Mouse (Mus musculus): Measurements from ENCODE around the gene Inf2. TPM values are rescaled to one million over a fixed set of nuclear protein-coding genes. Genes with fewer than 3 reads are reported as not detected.
A peak's percentile ranks its signal among the peaks of the same experiment; 100 is the strongest.

Gene Inf2
- total RNA-seq, 2 experiments from 2014 or later: 131 to 151 TPM

- no peak overlapping the region for H3K4me3 ChIP-seq
- H3K27ac ChIP-seq: peak overlapping the region; percentile 79
- DNase-seq (ENCODE audit: extremely low spot score in 1 of 2, low spot score in 2 of 2): peak; percentile 87 to 97
- peak; percentile 100 for TF ChIP-seq CTCF (IDR thresholded peaks at IDR 0.05)
- intact Hi-C loops (cut with DNase I): loop anchor here (1.0 kb wide), 2 partner anchors 53 to 72 kb away; no protein-coding TSS in a partner anchor
These were observed 36.7 kb upstream of the Inf2 start for GRCm38 (mm10) chr12:112551861-112552375.

DNA sequence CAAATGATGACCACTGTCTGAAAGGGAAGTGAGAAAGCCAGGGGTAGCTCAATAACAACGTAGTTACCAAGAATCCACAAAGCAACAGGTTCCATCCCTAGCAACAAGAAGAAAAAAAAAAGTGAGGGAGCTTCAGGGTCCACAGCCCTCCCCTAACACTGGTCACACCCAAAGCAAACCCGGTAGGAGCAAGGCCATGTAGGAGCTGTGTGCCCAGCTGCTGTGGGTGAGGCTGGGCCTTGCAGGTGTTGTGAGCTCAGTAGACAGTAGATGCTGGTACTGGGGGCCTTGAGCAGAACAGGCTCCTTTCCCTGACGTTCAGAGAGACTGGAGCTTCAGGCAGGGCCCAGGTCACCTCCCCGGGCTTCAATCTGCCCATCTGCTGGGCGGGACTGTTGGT lies 36.1 kb upstream of the Inf2 start:
- Histone ChIP-seq H3K27ac (peak overlapping the region; percentile 48; the same call in 1 of the 2 replicates), H3K4me3 (no peak overlapping the region)
- no peak for TF ChIP-seq CTCF (IDR thresholded peaks at IDR 0.05)
- intact Hi-C loops (cut with DNase I): loop anchor here (1.0 kb wide), 2 partner anchors 53 to 72 kb away; no protein-coding TSS in a partner anchor
- DNase-seq (ENCODE audit: extremely low spot score in 1 of 2, low spot score in 2 of 2): no peak

- no peak overlapping the region for H3K27ac ChIP-seq
- DNase-seq (ENCODE audit: extremely low spot score in 1 of 2, low spot score in 2 of 2): no peak
- no peak overlapping the region for H3K4me3 ChIP-seq
- intact Hi-C loops (cut with DNase I): no loop called here
- TF ChIP-seq CTCF (IDR thresholded peaks at IDR 0.05): no peak
These were observed 33.7 kb upstream of the Inf2 start for GRCm38 (mm10) chr12:112554900-112555299.

GRCm38 (mm10) chr12:112556531-112557060 lies 32.0 kb upstream of the Inf2 start:
- DNase-seq (ENCODE audit: extremely low spot score in 1 of 2, low spot score in 2 of 2): no peak
- Histone ChIP-seq H3K4me3 (no peak overlapping the region), H3K27ac (no peak overlapping the region)
- TF ChIP-seq CTCF (IDR thresholded peaks at IDR 0.05): no peak
- intact Hi-C loops (cut with DNase I): no loop called here

DNA sequence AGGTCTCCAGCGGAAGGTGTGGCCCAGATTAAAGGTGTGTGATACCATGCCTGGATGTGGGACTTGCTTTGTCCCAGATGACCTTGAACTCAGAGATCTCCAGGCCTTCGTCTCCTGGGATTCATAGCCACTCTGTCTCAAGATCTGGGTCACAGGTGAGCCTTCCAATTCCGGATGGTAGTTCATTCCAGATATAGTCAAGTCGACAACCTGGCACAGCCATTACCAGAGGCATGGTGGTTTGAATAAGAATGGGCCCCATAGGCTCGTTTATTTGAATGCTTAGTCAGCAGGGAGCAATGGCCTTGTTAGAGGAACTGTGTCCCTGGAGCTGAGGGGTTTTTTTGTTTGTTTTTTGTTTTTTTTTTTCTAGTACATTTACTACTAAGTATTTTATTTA lies 31.4 kb upstream of the Inf2 start:
- intact Hi-C loops (cut with DNase I): no loop called here
- Histone ChIP-seq H3K27ac (no peak overlapping the region), H3K4me3 (no peak overlapping the region)
- DNase-seq (ENCODE audit: extremely low spot score in 1 of 2, low spot score in 2 of 2): no peak
- no peak for TF ChIP-seq CTCF (IDR thresholded peaks at IDR 0.05)

DNA sequence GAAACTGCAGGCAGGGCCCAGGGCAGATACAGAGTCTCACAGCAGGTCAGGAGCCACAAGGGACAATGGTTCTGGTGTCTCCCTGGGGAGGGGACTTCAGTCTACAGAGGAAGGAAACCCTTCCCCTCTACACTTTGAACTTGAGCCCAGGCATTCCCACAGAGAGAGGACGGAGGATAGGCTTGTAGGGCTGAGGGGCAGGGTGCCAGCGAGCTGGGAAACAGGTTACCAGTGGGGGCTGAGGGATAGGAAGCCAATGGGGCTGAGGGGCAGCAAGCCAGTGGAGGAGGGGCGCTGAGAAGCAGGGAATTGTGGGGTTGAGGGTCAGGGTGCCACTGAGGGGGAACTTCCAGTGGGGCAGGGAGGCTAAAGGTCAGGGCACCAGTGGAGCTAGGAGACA lies 29.4 kb upstream of the Inf2 start:
- no peak overlapping the region for H3K4me3 ChIP-seq
- intact Hi-C loops (cut with DNase I): no loop called here
- no peak for TF ChIP-seq CTCF (IDR thresholded peaks at IDR 0.05)
- no peak overlapping the region; the same call in 1 of the 2 replicates for H3K27ac ChIP-seq
- DNase-seq (ENCODE audit: extremely low spot score in 1 of 2, low spot score in 2 of 2): no peak

- intact Hi-C loops (cut with DNase I): no loop called here
- H3K4me3 ChIP-seq: no peak overlapping the region
- no peak overlapping the region; the same call in 1 of the 2 replicates for H3K27ac ChIP-seq
- no peak for DNase-seq (ENCODE audit: extremely low spot score in 1 of 2, low spot score in 2 of 2)
- no peak for TF ChIP-seq CTCF (IDR thresholded peaks at IDR 0.05)
These were observed 28.9 kb upstream of the Inf2 start for GRCm38 (mm10) chr12:112559671-112560070.

DNA sequence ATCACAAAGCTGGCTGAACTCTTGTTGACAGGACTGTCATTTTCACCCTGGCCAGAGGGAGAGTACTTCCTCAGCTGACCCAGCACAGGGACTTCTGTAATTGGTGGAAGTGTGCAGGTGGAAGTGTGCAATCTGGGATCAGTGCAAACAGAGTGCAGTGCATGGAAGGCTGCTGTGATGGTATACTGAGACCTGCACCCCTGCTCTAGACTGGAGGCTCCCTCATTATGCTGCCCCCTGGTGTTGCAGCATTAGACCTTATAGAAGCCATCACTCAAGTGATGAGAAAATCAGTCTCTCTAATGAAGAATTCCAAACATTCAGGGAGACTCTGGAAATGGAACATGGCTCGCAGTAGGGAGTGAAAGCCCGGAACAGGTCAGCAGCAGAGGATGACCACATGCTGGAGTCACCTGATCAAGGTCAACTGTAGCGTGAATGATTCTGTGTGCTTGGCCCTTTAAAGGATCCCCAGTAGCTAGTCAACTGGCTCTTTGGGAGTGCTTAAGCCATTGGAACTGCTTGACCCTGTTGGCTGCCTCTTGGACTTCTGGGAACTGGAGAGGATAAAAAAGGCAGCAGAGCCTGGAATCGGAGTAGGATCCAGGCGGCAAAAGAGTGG lies 28.3 kb upstream of the Inf2 start:
- peak; percentile 47 for TF ChIP-seq CTCF (IDR thresholded peaks at IDR 0.05)
- intact Hi-C loops (cut with DNase I): no loop called here
- no peak overlapping the region for H3K4me3 ChIP-seq
- H3K27ac ChIP-seq: no peak overlapping the region
- no peak for DNase-seq (ENCODE audit: extremely low spot score in 1 of 2, low spot score in 2 of 2)

DNA sequence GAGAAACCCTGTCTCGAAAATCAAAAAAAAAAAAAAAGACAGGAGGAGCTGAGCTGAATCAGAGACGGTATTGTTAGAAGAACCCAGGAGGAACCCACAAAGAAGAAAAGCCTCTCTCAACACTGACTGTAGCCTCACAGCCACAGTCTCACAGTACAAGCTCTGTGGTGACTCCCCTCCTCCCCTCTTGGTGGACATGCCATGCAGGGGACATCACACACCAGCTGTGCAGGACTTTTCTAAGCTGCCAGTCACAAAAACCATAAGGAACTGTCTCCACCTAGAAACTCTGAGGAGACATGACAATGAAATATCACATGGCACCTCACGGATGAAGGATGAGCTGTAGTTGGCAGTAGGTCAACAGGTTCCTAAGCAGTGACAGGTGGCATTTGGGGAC lies 27.4 kb upstream of the Inf2 start:
- TF ChIP-seq CTCF (IDR thresholded peaks at IDR 0.05): no peak
- Histone ChIP-seq H3K4me3 (no peak overlapping the region), H3K27ac (no peak overlapping the region)
- intact Hi-C loops (cut with DNase I): no loop called here
- no peak for DNase-seq (ENCODE audit: extremely low spot score in 1 of 2, low spot score in 2 of 2)

DNA sequence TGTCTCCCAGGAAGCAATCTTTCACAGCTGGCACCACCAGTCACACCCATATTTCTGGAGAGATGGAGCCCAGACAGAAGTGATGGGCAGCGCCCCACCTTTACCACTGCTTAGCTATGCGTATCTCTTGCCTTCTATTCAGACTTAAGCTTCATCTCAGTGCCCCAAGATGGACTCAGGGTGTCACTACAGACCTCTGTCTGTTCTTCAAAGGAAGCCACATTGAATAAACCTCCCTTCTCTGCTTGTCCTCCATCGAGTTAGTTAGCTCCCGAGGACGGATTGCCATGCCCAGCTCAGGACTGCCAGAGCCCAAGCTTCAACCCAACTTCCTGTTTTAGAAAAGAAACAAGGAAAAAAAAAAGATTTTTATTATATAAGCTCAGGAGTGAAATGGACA lies 26.1 kb upstream of the Inf2 start:
- intact Hi-C loops (cut with DNase I): no loop called here
- TF ChIP-seq CTCF (IDR thresholded peaks at IDR 0.05): no peak; the same call in 1 of the 2 replicates
- no peak overlapping the region for H3K4me3 ChIP-seq
- DNase-seq (ENCODE audit: extremely low spot score in 1 of 2, low spot score in 2 of 2): no peak
- H3K27ac ChIP-seq: no peak overlapping the region

DNA sequence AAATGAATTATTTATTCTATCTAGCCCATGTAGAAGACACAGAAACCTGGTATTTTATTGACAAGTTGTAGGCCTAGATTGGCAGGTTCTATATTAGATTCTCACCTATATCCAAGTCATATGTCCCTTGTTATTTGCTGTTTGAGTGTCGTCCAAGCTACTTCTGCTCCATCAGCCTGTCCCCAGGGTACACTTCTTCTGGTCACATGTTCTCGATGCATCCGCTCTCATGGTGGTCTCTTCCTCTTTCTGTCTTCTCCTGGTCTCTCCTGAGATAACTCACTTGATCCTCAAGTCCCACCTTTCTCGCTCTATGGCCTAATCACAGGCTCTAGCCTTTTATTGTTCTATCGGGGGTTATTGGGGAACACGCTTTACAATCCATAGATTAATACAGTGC lies 25.6 kb upstream of the Inf2 start:
- Histone ChIP-seq H3K4me3 (no peak overlapping the region), H3K27ac (no peak overlapping the region)
- intact Hi-C loops (cut with DNase I): no loop called here
- TF ChIP-seq CTCF (IDR thresholded peaks at IDR 0.05): no peak
- no peak for DNase-seq (ENCODE audit: extremely low spot score in 1 of 2, low spot score in 2 of 2)

GRCm38 (mm10) chr12:112570160-112570559 lies 18.4 kb upstream of the Inf2 start:
- no peak for DNase-seq (ENCODE audit: extremely low spot score in 1 of 2, low spot score in 2 of 2)
- no peak for TF ChIP-seq CTCF (IDR thresholded peaks at IDR 0.05)
- no peak overlapping the region for H3K27ac ChIP-seq
- intact Hi-C loops (cut with DNase I): no loop called here
- no peak overlapping the region for H3K4me3 ChIP-seq

- intact Hi-C loops (cut with DNase I): no loop called here
- Histone ChIP-seq H3K27ac (no peak overlapping the region), H3K4me3 (no peak overlapping the region)
- peak; percentile 35 for TF ChIP-seq CTCF (IDR thresholded peaks at IDR 0.05)
- DNase-seq (ENCODE audit: extremely low spot score in 1 of 2, low spot score in 2 of 2): no peak
These were observed 17.5 kb upstream of the Inf2 start for GRCm38 (mm10) chr12:112571064-112571463.

Measured in left cerebral cortex, adult 2 months (tissue).